Mouse (Mus musculus) c-Kit-positive CD71-negative TER-119-negative erythroid progenitor cells, embryonic 14.5 days (primary cell): ENCODE data around the gene Mybl2.

Experiments used
- DNase-seq: peaks from one replicate; pipeline ENCODE4 v3.0.0-alpha.2; 2013; ENCODE audit warnings: low read depth

Gene Mybl2

DNA sequence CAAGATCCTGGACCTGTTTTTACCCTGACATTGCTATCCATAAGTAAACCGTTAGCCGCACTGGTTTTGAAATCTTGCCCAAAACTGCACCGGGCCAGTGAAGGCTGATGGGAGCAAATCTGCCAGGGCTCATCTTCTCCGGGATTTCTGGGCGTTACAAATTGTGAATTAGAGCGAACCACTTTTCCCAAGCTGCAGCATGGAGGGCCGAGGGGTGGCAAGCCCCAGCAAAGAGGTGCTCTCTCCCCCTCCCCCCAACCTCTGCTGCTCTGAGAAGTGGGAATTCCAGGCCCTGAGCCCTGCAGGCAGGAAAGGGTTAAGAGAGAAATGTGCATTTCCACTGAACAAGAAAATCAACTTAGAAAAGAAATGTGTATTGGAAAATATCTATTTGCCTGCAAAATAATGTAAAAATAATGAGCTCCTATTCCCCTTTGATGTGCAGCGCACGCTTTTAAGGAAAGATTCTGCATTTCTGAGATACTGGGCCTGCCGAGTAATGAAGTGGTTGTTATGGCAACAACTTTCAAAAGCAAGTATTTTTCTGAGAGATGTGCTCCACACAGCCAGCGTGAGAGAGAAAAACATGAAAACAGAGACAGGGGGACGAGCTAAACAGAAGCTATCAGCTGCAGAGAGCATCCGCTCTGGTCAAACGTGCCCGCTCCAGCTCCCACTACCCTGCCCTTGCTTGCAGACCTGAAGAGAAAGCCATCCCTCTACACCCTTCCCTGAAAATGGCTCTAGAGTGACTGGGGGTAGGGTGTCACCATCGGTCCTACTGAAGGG, 57.1 kb downstream of the Mybl2 start:
- no peak for DNase-seq

DNA sequence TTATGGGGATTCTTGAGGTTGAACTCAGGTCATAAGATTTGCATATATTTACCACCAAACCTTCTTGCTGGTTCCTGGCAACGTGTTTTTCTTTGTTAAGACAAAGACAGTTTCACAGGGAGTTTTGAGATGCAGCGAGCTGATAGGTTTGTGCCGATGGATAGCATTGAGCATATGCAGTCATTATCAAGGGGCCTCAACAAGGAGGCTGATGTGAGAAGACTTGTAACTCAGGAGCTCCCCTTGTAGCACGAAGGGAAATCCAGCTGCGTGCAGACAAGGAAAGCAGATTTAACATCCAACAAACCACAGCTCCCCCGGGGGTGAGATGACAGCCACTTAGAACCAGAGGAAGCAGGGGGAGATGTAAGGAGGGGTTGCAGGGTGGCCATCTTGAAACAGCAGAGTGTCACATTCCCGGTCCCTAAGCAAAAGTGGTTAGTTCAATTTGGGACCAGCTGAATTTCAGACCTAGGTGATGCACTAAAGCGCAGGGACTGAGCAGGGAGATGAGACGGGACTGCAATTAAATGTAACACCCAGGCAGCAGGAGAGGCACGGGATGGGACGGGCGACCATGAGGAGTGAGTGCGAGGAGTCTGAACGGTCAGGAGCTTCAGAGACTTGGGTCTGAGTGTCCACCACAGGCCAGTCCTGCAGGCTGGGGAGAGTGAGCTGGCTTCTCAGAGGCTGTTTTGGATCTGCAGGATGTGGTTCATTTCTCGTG, 66.3 kb downstream of the Mybl2 start:
- no peak for DNase-seq

DNA sequence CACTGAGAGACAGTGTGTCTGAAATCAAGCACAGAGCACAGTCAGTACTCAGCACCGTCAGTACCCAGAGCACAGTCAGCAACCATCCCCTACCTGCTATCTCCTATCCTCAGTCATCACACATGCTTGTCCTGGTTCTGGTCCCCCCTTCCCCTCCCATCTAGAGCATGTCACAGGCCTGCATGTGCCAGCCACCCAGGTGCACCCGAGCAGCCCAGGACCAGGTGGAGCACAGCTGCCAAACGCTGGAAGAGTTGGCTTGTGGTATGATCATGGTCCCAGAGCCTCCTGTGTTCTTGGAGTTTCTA, 66.8 kb downstream of the Mybl2 start:
- no peak for DNase-seq

DNA sequence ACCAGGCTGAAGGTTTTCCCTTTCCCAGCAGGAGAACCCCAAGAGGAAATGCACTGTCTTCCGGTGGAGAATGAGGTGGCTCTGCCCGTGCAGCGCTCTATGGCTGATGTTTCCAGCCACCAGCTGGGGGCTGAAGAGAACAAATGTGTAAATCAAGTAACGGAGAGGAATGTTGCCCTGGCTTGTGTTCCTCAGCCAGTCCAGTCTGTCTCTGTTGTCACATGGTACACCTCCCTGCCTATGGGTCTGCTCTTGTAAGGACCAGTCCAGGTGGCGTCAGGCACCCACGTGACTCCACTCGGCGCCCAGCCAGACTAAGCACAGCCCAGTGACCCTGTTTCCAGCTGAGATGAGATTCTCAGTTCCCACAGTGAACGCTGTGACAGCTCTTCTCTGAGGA, 67.8 kb downstream of the Mybl2 start:
- no peak for DNase-seq

DNA sequence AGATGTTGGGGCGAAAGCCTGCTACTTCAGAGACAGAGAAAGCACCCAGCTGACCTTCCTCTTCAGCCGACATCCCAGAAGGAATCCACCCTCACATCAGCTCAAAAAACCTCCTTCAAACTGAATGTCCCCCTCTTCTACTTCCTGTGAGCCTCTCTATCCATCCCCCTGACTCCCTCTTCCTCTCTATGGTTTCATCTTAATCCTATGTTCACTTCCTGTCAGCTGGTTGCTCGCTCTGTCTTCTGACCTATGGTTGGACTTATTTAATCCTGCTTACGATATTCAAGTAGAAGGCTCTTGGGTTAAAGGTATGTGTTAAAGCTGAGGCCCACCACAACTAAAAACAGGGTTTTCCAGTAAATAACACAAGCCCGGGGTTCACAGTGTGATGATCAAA, 69.0 kb downstream of the Mybl2 start:
- no peak for DNase-seq

DNA sequence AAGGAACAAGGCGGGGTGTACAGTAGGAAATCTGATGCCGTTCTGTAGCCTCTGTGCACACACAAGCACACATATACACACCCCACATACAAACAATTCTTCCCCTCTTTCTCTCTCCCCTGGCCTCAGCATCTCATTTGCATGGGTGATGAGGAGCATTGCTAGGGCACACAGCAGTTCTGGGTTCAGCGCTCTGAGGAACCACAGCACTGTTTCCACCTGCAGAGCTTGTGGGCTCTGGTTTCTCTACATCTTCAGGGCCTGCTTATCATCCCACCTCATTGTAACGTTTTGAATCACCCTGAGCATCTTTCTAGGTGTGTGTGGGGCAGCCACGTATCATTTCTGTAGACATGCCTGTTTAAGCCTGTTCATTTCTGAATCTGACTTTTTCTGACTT, 76.3 kb downstream of the Mybl2 start:
- no peak for DNase-seq

DNA sequence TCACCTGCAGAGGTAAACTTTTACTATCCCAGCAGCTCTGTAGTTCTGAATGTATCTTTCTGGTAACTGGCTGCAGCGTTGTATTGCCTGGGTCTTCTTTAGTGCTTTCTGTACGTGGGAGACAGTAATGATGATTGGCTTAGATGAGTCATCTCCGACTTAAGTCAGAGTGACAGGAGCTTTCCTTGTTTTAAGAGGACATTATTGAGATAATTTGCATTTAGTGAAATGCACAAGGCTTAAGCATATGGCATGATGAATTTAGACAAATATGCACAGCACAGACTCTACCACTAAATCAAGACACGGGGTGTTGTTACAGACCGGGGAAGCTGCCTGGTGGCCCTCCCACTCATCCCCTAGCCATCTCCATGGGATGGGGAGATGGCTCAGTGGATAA, 77.8 kb downstream of the Mybl2 start:
- no peak for DNase-seq
